Mouse (Mus musculus) heart, embryonic 14.5 days (tissue): Measurements from ENCODE around the gene Gm10188. TPM values are rescaled to one million over a fixed set of nuclear protein-coding genes. Genes with fewer than 3 reads are reported as not detected.

Experiments
- ATAC-seq: fragments of 200-750 bp; cut with Nextera tagmentation; 2 replicates; pipeline ENCODE4 v1.8.0; 2017; ENCODE audit warnings: low read depth, moderate TSS enrichment; ENCODE audit not compliant: insufficient number of reproducible peaks, insufficient read depth, low FRiP score
- H3K27ac ChIP-seq, 2 experiments: fragments of 200-500 bp in 1 of 2; fragments of 300-500 bp in 1 of 2; sonication (generic) in 1 of 2; replicated peaks in 1 of 2; 2 replicates each; pipeline ENCODE4 v1.5.1; 2012 to 2014; ENCODE audit warnings: low read depth in 2 of 2, low read length in 2 of 2, control low read depth in 1 of 2, mild to moderate bottlenecking in 1 of 2, mixed read lengths in 1 of 2; ENCODE audit not compliant: control insufficient read depth in 1 of 2, insufficient read depth in 1 of 2
- H3K27me3 ChIP-seq: fragments of 300-500 bp; sonication (generic); 2 replicates; pipeline ENCODE4 v1.6.1; 2014; ENCODE audit warnings: mild to moderate bottlenecking, low read length, control low read depth; ENCODE audit not compliant: control insufficient read depth, insufficient read depth
- H3K36me3 ChIP-seq: fragments of 300-500 bp; sonication (generic); 2 replicates; pipeline ENCODE4 v1.6.1; 2014; ENCODE audit warnings: mild to moderate bottlenecking, control low read depth, low read length, mixed read lengths; ENCODE audit not compliant: control insufficient read depth, insufficient read depth
- H3K4me1 ChIP-seq, 2 experiments: fragments of 200-500 bp in 1 of 2; fragments of 300-500 bp in 1 of 2; sonication (generic) in 1 of 2; 2 replicates each; pipeline ENCODE4 v1.6.1; 2012 to 2014; ENCODE audit warnings: low read length in 2 of 2, control low read depth in 1 of 2, mixed read lengths in 1 of 2; ENCODE audit not compliant: control insufficient read depth in 2 of 2, insufficient read depth in 2 of 2
- H3K4me2 ChIP-seq: fragments of 300-500 bp; sonication (generic); 2 replicates; pipeline ENCODE4 v1.6.1; 2014; ENCODE audit warnings: mild to moderate bottlenecking, low read length
- H3K4me3 ChIP-seq, 2 experiments: fragments of 200-500 bp in 1 of 2; fragments of 300-500 bp in 1 of 2; sonication (generic) in 1 of 2; 2 replicates each; pipeline ENCODE4 v1.5.1; 2012 to 2014; ENCODE audit warnings: low read length in 2 of 2, mild to moderate bottlenecking in 2 of 2, control low read depth in 1 of 2, low read depth in 1 of 2, moderate library complexity in 1 of 2; ENCODE audit not compliant: control insufficient read depth in 1 of 2, insufficient read depth in 1 of 2
- H3K9ac ChIP-seq: fragments of 300-500 bp; sonication (generic); 2 replicates; pipeline ENCODE4 v1.6.1; 2014; ENCODE audit warnings: mild to moderate bottlenecking, low read length
- H3K9me3 ChIP-seq: fragments of 300-500 bp; sonication (generic); 2 replicates; pipeline ENCODE4 v1.6.1; 2016; ENCODE audit warnings: low read length, control low read depth; ENCODE audit not compliant: control insufficient read depth
- WGBS: fragments of 180-500 bp; shearing (Covaris S2); extraction: QIAGEN DNeasy Blood & Tissue Kit; methylation state at CpG from one replicate; pipeline ENCODE4 v1.1.7; 2014; 5-methylcytosine and 5-hydroxymethylcytosine counted together
- polyA plus RNA-seq: library from polyadenylated mRNA; unstranded; fragments of >200 nt; fragmentation: Nextera tagmentation; extraction: Ambion mirVana; gene quantifications from 2 replicates; pipeline ENCODE4 v1.2.1, GENCODE M21; 2014

Gm10188 gene
- polyA plus RNA-seq, 1 experiment from 2014 or later: not detected

DNA sequence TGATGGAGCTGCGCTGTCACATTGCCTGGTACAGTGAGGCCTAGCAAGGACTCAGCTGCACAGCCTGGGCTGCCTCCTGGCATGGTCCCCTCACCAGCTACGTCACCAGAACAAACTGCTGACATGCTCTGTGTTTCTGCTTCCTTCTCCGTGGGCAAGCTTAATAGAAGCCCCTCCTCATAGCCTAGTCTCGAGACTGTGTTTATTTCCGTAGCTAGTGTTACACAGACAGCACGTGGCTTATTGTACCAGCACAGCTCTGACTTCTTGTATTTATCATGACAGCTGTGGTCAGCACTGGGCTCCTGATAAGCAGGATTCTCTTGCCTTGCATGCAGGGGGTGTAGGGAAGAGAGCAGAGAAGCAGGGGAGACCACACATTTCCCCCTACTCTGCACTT lies 16.6 kb upstream of the Gm10188 start:
- no peaks in the 10 kb centered on the region for H3K27me3 ChIP-seq
- no peaks in the 10 kb centered on the region for H3K36me3 ChIP-seq
- 23% methylated on average over 6 of the region's 6 CpGs for WGBS
- H3K27ac ChIP-seq: no peak overlapping the region
- no peaks in the 10 kb centered on the region for H3K9me3 ChIP-seq
- H3K4me3 ChIP-seq: no peak overlapping the region
- no peak overlapping the region for H3K4me2 ChIP-seq
- H3K9ac ChIP-seq: no peak overlapping the region
- ATAC-seq: 0 out of 2 replicates have a peak, but pooled peaks have one; percentile 17
- H3K4me1 ChIP-seq: no peaks in the 10 kb centered on the region

DNA sequence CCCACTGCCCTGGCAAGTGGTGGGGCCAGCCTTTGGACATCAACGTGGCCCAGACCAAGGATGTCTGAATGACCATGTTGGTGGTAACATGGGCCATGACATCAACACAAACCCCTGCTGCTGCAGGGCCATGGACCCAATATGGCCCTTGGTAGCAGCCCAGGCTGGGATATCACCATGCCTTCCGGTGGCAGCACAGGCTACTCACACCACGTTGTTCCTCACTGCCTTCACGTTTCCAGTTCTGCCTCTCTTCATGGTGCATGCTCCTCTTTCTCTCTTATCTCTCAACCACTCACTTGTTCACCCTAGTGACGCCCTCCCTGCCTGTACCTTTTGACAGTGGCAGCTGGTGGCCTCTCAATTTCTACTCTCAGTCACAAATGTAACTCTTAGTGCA lies 15.4 kb upstream of the Gm10188 start:
- ATAC-seq: no peak
- no peaks in the 10 kb centered on the region for H3K27me3 ChIP-seq
- no peak overlapping the region for H3K4me3 ChIP-seq
- 52% methylated on average over 5 of the region's 5 CpGs for WGBS
- no peaks in the 10 kb centered on the region for H3K4me1 ChIP-seq
- no peak overlapping the region for H3K9ac ChIP-seq
- no peaks in the 10 kb centered on the region for H3K36me3 ChIP-seq
- no peaks in the 10 kb centered on the region for H3K9me3 ChIP-seq
- no peak overlapping the region for H3K4me2 ChIP-seq
- no peak overlapping the region for H3K27ac ChIP-seq

DNA sequence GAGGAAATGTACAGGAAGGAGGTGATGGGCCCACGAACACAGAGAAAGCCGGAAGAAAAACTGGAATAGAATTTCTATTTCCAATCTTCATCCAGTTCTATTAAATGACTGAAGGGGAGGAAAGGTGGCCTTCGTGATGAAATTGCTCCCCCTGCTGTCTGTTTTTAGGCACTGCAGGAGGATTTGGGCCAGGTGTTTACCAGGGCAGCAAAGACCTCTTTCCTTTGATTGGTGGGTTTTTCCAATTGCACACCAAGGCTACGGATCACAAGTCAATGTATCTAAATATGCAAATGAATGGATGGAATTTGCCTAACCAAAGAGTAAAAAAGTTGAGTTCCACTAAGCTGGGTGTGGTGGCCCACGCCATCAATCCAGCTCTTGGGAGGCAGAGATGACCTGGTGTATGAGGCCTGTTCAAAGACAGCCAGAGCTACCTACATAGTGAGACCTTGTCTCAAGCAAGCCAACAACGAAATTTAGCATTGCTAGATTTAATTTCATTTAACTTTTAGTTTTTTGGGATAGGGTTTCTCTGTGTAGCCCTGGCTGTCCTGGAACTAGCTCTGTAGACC lies 8.1 kb upstream of the Gm10188 start:
- WGBS: 21% methylated on average over 6 of the region's 6 CpGs
- Histone ChIP-seq H3K27ac (no peak overlapping the region), H3K9me3 (no peaks in the 10 kb centered on the region), H3K9ac (no peak overlapping the region), H3K4me1 (no peaks in the 10 kb centered on the region), H3K4me3 (no peak overlapping the region), H3K36me3 (no peaks in the 10 kb centered on the region), H3K27me3 (peaks cover 25% of the 10 kb centered on the region; the same call in 1 of the 2 replicates), H3K4me2 (no peak overlapping the region)
- ATAC-seq: no peak

DNA sequence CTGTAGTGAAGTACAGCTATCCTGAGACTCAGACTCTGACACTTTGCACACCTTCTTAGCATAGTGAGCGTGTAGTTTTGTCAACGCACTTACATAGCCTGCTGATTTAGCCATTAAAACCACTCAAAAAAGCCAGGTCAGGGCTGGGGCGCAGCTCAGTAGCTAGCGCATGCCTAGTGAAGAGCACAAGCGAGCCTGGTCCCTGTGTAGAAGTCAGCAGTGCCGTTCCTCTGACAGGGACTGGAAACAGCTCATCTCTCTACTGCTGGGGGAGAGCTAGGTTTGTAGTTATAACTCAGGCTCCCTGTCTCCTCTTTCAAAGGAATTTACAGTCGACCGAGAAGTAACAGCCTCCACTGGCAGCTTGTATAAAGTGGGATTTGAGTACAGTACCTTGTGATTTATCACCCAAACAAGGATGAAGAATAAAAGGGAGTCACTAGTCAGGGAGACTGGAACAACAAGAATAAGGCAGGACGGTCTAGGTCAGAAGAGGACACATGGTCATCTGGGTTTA lies 5.2 kb upstream of the Gm10188 start:
- Histone ChIP-seq H3K9me3 (no peaks in the 10 kb centered on the region), H3K4me3 (no peak overlapping the region), H3K27me3 (peaks cover 30% of the 10 kb centered on the region; the same call in 1 of the 2 replicates), H3K4me1 (no peaks in the 10 kb centered on the region), H3K9ac (no peak overlapping the region), H3K4me2 (no peak overlapping the region), H3K27ac (no peak overlapping the region), H3K36me3 (no peaks in the 10 kb centered on the region)
- no peak for ATAC-seq
- 64% methylated on average over 9 of the region's 9 CpGs for WGBS

DNA sequence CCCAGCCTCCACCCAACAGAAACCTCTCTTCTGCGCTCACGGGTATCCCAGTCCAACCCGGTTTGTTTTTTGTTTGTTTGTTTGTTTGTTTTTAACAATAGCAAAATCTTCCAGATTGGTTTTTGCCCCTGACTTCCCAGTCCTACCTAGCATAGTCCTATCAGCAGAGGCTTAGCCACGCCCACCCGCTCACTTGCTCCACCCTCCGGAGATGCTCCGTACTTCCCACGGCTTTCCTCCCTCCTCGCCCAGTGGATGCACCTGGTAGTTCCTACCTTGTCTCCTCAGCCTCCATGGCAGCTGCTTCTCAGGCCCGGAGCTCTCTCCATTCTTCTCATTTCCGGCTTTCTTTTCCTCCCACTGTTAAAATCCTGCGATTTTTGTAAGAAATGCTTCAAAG lies 4.0 kb upstream of the Gm10188 start:
- no peak overlapping the region for H3K4me2 ChIP-seq
- WGBS: 24% methylated on average over 12 of the region's 12 CpGs
- no peaks in the 10 kb centered on the region for H3K4me1 ChIP-seq
- H3K27me3 ChIP-seq: peaks cover 30% of the 10 kb centered on the region; the same call in 1 of the 2 replicates
- no peak overlapping the region for H3K4me3 ChIP-seq
- no peak for ATAC-seq
- no peak overlapping the region for H3K9ac ChIP-seq
- no peak overlapping the region for H3K27ac ChIP-seq
- no peaks in the 10 kb centered on the region for H3K36me3 ChIP-seq
- H3K9me3 ChIP-seq: no peaks in the 10 kb centered on the region

DNA sequence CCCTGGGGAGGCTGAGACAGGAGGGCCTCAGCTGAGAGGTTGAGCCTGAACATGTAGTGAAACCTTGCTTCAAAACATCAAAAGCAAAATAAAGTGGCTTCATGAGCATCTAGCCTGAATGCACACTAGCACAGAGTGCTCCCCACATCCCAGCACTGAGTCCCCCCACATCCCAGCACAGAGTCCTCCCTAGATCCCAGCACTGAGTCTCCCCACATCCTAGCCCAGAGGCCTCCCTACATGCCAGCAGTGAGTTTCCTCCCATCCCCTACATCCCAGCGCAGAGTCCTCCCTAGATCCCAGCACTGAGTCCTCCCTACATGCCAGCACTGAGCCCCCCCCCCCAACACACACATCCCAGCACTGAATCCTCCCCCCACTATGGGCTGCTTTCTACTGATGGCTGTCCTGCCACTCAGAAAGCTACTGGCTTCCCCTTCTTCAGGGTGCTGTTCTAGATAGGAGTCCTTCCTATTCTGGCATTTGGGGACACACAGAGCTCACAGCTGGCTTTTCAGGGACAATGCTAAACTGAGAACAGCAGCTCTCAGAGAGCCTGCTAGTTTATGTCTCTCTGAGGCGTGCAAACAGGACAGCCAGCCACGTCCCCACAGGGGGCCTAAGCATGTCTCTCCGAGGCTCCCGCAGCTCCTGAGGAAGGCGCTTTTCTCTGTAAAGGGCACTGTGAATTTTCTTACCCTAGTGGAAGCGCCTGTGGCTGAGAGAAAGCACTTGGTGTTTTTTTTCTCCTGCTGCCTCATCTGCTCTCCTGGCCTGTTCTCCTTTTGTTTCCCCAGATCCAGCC lies 2.1 kb upstream of the Gm10188 start:
- no peaks in the 10 kb centered on the region for H3K36me3 ChIP-seq
- H3K9ac ChIP-seq: no peak overlapping the region
- 47% methylated on average over 7 of the region's 7 CpGs for WGBS
- H3K4me2 ChIP-seq: no peak overlapping the region
- H3K9me3 ChIP-seq: no peaks in the 10 kb centered on the region
- H3K4me1 ChIP-seq: no peaks in the 10 kb centered on the region
- peaks cover 26% of the 10 kb centered on the region; the same call in 1 of the 2 replicates for H3K27me3 ChIP-seq
- no peak for ATAC-seq
- no peak overlapping the region for H3K27ac ChIP-seq
- H3K4me3 ChIP-seq: no peak overlapping the region

DNA sequence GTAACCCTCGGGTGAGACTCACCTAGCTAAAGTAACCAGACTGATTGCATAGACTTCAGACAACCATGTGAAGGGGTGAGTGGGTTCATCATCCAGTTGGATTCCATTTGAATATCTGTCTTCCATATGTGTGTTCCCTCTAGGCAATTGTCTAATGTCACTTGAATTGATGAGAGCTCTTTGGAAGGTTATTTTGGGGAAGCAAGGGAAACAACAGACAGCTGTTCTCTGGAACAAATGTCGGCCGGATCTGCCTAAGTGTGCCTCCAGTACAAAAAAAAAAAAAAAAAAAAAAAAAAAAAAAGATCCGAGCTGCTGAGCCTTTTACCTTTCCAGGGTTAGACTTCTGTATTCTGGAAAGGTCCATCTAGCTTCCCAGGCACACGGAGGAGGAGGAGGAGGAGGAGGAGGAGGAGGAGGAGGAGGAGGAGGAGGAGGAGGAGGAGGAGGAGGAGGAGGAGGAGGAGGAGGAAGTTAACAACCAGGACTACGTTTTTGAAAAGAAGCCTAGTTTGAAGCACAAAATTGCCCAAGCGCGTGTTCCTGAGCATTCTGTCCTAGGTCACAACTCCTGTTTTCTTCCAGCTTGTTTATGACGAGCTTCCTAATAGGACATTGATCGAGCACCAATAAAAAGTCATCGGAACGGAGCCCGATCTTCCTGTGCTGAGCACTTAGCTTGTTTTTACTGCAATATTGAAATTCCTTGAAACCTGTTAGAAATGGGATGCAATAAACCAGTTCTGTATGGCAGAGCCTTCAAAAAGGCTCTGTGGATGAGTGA lies 3.1 kb downstream of the Gm10188 start:
- Histone ChIP-seq H3K27me3 (peaks cover 6% of the 10 kb centered on the region; the same call in 1 of the 2 replicates), H3K4me3 (no peak overlapping the region), H3K27ac (no peak overlapping the region), H3K9ac (no peak overlapping the region), H3K36me3 (no peaks in the 10 kb centered on the region), H3K4me1 (no peaks in the 10 kb centered on the region), H3K4me2 (no peak overlapping the region), H3K9me3 (no peaks in the 10 kb centered on the region)
- WGBS: 74% methylated on average over 12 of the region's 13 CpGs
- ATAC-seq: no peak
